Mouse (Mus musculus) adrenal gland, postnatal 36 days (tissue): ENCODE measurements around the gene A130010J15Rik. TPM values are rescaled to one million over a fixed set of nuclear protein-coding genes. Genes with fewer than 3 reads are reported as not detected.
A peak's percentile ranks its signal among the peaks of the same experiment; 100 is the strongest.

Experiments
- DNase-seq, 2 experiments: peaks; one replicate each; pipeline ENCODE4 v3.0.0; 2021; ENCODE audit warnings: mixed read lengths in 1 of 2
- total RNA-seq, 2 experiments: library from RNA; stranded (reverse); gene quantifications; 2 replicates each; pipeline ENCODE4 v1.2.3; 2021

A130010J15Rik gene
- total RNA-seq, 2 experiments from 2014 or later = 2.8 to 3.7 TPM

GRCm38 (mm10) chr1:193156316-193157110 is 11.3 kb upstream of the A130010J15Rik start:
- no peak for DNase-seq

- DNase-seq = no peak
These were observed 10.7 kb upstream of the A130010J15Rik start for GRCm38 (mm10) chr1:193157111-193157492.

GRCm38 (mm10) chr1:193159163-193159562 is 8.7 kb upstream of the A130010J15Rik start:
- no peak for DNase-seq

GRCm38 (mm10) chr1:193159613-193160012 is 8.2 kb upstream of the A130010J15Rik start:
- no peak for DNase-seq

GRCm38 (mm10) chr1:193160317-193161032 is 7.4 kb upstream of the A130010J15Rik start:
- peak; percentile 49 to 78 for DNase-seq

GRCm38 (mm10) chr1:193169228-193169627 is 1.4 kb downstream of the A130010J15Rik start:
- DNase-seq = no peak

- DNase-seq = no peak
These were observed 2.0 kb downstream of the A130010J15Rik start for GRCm38 (mm10) chr1:193169856-193170255.

- peak; percentile 97 for DNase-seq
These were observed 5.4 kb downstream of the A130010J15Rik start for GRCm38 (mm10) chr1:193172991-193173809.

- no peak for DNase-seq
These were observed 5.9 kb downstream of the A130010J15Rik start for GRCm38 (mm10) chr1:193173810-193174129.

- no peak for DNase-seq
These were observed 6.4 kb downstream of the A130010J15Rik start for GRCm38 (mm10) chr1:193174143-193174733.

- no peak for DNase-seq
These were observed 13.3 kb downstream of the A130010J15Rik start for GRCm38 (mm10) chr1:193181104-193181503.

- no peak for DNase-seq
These were observed 20.4 kb downstream of the A130010J15Rik start for GRCm38 (mm10) chr1:193188257-193188656.

- peak in 1 of 2 experiments; percentile 27 for DNase-seq
These were observed 21.3 kb downstream of the A130010J15Rik start for GRCm38 (mm10) chr1:193189151-193189621.

GRCm38 (mm10) chr1:193189771-193190170 is 21.9 kb downstream of the A130010J15Rik start:
- DNase-seq = no peak

GRCm38 (mm10) chr1:193191675-193192283 is 23.9 kb downstream of the A130010J15Rik start:
- DNase-seq = no peak

GRCm38 (mm10) chr1:193194416-193195140 is 26.7 kb downstream of the A130010J15Rik start:
- no peak for DNase-seq

- DNase-seq = no peak
These were observed 27.4 kb downstream of the A130010J15Rik start for GRCm38 (mm10) chr1:193195169-193195810.

GRCm38 (mm10) chr1:193197494-193198205 is 29.8 kb downstream of the A130010J15Rik start:
- no peak for DNase-seq

- no peak for DNase-seq
These were observed 30.5 kb downstream of the A130010J15Rik start for GRCm38 (mm10) chr1:193198312-193198711.
